Mouse (Mus musculus) left cerebral cortex, adult 2 months (tissue): ENCODE measurements at regions not wholly inside any gene's neighbourhood (a gene's known extent, or its start where the extent isn't known, plus 50 kb on each side); places are given as distances from the start of the nearest gene placed in this dataset.

Source experiments
- DNase-seq, 2 experiments: peaks; one replicate each; pipeline ENCODE4 v3.0.0; 2021 to 2022; ENCODE audit warnings: low spot score in 2 of 2, mixed read lengths in 1 of 2; ENCODE audit errors: extremely low spot score in 1 of 2
- H3K27ac ChIP-seq: fragments of 200-600 bp; 2 replicates; pipeline ENCODE4 v1.8.1; 2022
- H3K4me3 ChIP-seq: fragments of 200-600 bp; 2 replicates; pipeline ENCODE4 v1.8.1; 2022
- CTCF ChIP-seq: fragments of 200-600 bp; IDR thresholded peaks from 2 replicates; pipeline ENCODE4 v1.8.1; 2022; ENCODE audit warnings: antibody characterized with exemption, mild to moderate bottlenecking, moderate library complexity
- intact Hi-C: fragments of 180-260 bp; cut with DNase I; formaldehyde crosslinking; loops from one replicate; pipeline ENCODE4 v1.15.1; 2025

DNA sequence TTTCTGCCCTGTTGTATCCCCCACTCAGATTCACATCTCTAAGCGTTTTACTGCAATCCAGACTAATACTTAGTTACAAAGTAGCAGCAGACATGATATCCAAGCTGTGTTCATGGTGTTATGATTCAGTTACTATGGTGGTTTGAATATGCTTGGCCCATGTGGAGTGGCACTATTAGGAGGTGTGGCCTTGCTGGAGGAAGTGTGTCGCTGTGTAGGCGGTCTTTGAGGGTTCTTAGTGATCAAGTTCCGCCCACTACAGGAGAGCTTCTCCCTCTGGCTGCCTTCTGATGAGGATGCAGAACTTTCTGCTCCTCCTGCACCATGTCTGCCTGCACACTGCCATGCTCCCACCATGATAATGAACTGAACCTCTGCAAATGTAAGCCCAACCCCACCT, 162.8 kb downstream of the Gadd45g start:
- TF ChIP-seq CTCF = no peak
- H3K4me3 ChIP-seq = no peak overlapping the region
- intact Hi-C loops = no loop called here
- no peak overlapping the region for H3K27ac ChIP-seq
- no peak for DNase-seq

DNA sequence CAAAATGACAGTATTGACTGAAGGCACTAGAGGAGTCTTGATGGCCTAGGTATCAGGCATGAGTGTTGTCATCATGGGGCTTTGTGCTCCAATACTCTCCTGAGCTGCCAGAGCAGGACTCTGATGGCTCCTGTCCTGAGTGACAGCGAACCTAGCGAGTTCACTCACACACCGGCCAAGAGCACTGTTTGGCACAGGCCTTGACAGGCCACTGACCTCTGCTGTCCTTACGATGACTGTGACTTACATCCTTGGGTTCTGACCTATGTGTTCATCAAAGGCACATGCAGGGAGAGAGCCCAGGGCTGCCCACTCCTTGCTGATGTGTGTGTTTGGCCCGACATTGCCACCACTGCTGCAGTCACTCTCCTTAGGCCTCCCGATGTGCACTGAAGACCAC, 163.3 kb downstream of the Gadd45g start:
- H3K4me3 ChIP-seq = no peak overlapping the region
- intact Hi-C loops = no loop called here
- no peak for DNase-seq
- no peak overlapping the region for H3K27ac ChIP-seq
- no peak for TF ChIP-seq CTCF

DNA sequence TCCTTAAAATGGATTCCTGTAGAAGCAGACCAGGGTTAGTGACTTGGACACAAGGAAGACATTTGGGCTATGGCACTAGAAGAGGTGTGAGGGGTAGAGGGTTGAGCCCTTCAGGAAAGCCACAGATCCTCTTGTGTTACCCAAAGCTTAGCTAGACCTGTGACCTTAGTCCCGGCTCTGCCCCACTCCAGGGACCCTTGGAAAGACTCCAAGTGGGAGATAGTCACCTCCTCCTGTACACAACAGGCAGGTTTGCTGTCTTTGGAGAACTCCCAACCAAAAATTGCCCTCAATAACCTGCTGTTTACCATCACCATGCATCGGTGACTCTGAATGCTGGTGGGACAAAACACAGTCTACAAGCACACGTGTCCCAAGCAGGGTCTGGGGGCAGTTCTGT, 164.5 kb downstream of the Gadd45g start:
- intact Hi-C loops = no loop called here
- Histone ChIP-seq H3K27ac (no peak overlapping the region), H3K4me3 (no peak overlapping the region)
- no peak for TF ChIP-seq CTCF
- DNase-seq = no peak

DNA sequence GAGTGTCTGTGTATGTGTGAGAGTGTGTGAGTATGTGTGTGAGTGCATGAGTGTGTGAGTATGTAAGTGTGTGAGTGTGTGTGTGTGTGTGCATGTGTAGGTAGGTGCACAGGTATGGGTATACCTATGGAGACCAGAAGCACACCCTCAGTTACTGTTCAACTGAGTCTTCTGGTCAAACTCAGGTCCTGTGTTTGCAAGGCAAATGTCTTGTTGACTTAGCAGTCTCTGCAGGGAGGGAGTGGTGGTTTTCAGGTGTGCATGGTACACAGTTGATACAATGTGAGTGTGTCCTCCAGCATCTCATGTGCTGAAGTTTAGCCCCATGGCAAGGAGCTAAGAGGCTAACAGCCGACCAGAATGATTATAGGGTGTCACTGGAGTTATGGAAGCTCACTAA, 166.7 kb downstream of the Gadd45g start:
- no peak for TF ChIP-seq CTCF
- intact Hi-C loops = no loop called here
- DNase-seq = no peak
- Histone ChIP-seq H3K27ac (no peak overlapping the region), H3K4me3 (no peak overlapping the region)

DNA sequence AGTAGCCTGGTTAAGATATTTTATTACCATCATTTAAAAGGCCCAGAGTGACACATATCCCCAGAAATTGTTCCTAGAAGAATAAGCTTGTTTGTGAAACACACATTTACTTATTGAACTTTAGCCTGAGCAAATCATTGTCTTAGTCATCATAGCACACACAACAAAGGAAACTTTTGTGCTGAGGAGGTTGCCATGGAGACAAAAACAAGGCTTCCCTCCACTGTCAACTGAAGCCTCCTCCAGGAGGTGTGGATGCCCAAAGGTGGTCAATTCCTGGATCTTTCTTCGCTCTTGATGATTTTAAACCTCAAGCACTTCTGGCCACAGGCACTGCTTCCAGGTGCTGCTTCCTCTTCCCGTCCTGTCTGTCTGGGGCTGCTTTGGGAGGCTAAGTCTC, 167.3 kb downstream of the Gadd45g start:
- no peak for TF ChIP-seq CTCF
- Histone ChIP-seq H3K4me3 (no peak overlapping the region), H3K27ac (no peak overlapping the region)
- DNase-seq = no peak
- intact Hi-C loops = no loop called here

DNA sequence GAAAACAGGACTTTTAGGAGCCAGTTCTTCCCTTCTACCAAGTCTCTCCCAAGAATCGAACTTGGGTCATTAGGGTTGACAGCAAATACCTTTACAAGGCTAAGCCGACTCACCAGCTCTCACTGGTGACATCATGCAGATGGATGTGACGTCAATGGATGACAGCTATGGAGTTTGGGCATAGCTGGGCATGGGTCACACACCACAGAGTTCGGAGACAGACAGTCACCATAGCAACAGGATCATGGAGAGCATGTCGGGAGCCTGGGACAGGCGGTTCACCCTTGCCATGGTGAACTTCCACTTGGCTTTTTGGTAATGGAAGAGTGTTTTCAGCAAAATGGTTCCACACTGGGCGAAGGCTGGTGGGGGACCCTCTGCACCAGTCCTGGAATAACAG, 168.1 kb downstream of the Gadd45g start:
- H3K4me3 ChIP-seq = no peak overlapping the region
- intact Hi-C loops = no loop called here
- no peak for TF ChIP-seq CTCF
- no peak for DNase-seq
- H3K27ac ChIP-seq = no peak overlapping the region

DNA sequence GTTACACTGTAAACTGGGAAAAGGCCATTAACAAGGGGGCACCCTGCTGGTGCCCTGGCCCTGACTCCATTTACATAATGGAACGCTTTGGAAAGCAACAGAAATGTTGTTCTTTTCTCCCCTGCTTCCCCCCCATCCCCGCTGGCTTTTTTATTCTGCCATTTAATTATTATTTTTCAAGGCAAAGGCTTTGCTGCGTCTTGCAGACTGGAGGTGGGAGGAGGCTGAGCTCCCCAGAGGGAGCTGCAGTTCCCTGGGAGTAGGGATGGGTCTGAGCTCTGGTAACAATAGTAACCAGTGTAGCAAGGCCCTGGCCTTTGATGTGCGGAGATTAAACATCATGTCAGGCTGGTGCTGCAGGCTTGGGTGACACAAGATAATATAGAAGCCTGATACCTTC, 168.6 kb downstream of the Gadd45g start:
- no peak for DNase-seq
- no peak for TF ChIP-seq CTCF
- no peak overlapping the region for H3K27ac ChIP-seq
- H3K4me3 ChIP-seq = no peak overlapping the region
- intact Hi-C loops = no loop called here

DNA sequence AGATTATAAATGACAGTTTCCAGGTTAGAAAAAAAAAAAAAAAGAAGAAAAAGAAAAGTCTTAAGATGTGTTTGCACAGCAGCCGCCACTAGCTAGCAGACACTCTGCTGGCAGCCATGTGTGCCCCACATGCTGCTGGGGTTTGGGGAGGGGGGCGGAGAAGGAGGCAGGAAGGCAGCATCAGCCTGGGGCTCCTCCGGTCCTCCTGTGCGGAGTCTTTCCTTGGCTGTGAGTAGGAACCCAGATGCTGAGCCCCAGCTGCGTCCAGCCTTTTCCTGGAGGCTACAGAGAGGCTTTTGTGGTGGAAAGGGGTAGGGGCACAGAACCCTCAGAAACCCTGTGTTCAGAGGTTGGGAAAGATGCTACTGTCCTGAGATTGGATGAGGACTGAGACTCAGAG, 169.0 kb downstream of the Gadd45g start:
- no peak for DNase-seq
- Histone ChIP-seq H3K27ac (no peak overlapping the region), H3K4me3 (no peak overlapping the region)
- intact Hi-C loops = no loop called here
- TF ChIP-seq CTCF = no peak

DNA sequence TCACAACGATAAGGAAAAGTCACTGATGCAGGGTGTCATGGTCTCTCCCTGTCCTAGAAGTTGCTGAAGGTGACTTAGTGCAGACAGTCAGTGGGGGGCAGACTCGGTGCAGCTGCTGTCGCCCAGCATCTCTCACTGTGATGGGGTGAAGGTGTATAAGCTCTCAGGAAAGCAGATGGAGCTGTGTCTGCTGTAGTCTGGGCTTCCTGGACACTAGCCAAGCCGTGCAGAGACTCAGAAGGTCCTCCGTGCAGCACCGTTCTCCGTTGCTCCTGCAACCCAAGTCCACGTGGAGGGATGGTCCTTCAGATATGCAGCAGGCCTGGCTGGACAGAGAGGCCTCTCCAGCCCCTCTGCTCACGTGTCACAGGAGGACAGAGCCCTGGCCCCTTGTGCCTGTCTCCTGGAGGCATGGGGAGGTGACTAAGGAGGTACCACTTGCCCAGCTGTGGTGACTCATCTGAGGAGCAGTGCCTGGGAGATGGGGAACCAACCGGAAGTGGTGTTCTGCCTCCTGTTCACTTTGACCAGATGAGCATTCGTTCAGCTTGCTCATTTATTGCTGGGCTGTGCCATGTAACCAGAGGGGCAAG, 171.2 kb downstream of the Gadd45g start:
- TF ChIP-seq CTCF = no peak
- Histone ChIP-seq H3K4me3 (no peak overlapping the region), H3K27ac (no peak overlapping the region)
- intact Hi-C loops = no loop called here
- peak in 1 of 2 experiments; percentile 20 for DNase-seq

DNA sequence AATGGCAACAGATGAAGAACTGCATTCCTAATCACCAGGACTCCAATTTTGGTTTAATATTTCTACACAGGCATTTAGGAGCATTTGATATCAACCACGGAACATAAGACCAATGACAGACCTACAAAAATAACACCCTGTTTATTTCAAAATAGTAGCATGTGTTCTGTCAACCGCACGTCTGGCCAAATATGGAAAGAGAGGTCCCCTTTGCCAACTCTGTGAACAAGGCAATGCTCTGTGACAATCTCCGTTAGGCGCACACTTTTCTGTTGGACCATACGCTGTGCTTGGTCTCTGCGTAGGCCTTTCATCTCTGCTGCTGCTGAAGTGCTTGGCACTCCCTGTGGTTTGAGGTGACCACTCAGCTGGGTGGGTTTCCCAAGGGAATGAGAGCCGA, 173.2 kb downstream of the Gadd45g start:
- no peak for TF ChIP-seq CTCF
- intact Hi-C loops = no loop called here
- no peak overlapping the region for H3K27ac ChIP-seq
- DNase-seq = no peak
- no peak overlapping the region for H3K4me3 ChIP-seq

DNA sequence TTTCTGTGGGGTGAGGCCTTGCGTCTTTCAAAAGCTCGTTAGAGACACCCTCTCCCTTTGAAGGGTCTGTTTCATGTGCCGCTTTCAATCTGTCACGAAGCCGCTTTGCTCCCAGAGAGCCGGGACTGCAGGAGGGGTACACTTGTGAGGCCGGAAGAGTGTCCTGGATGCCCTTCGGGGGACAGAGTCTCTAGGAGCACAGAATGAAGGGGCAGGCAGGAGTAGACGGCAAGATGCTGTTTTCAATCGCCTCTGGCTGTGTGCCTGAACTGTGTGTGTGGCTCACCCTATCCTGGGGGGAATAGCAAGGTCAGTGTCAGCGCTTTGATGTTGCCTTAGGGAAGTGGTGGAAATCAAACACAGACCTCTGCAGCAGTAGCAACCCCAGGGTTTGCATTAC, 174.7 kb downstream of the Gadd45g start:
- no peak for DNase-seq
- no peak overlapping the region for H3K4me3 ChIP-seq
- TF ChIP-seq CTCF = no peak
- intact Hi-C loops = no loop called here
- no peak overlapping the region for H3K27ac ChIP-seq

DNA sequence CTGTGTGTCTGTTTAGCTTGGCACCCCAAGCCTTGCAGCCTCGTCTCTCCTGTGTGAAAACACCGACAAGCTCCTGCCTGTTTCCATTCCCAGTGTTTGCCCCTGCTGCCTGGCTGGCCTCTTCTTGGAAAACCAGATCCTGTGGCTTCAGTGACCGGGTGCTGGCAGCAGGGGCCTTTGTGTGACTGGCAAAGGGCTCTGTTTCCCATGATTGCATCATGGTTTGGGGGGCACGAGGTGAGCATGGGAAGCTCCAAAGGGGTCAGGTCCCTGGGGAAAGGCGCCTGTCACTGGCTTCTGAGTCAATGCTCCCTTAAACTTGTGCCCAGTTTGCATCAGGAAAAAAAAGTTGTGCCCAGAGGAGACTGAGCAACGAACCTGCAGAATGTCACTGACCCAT, 175.3 kb downstream of the Gadd45g start:
- intact Hi-C loops = no loop called here
- TF ChIP-seq CTCF = no peak
- no peak overlapping the region for H3K27ac ChIP-seq
- no peak for DNase-seq
- no peak overlapping the region for H3K4me3 ChIP-seq

DNA sequence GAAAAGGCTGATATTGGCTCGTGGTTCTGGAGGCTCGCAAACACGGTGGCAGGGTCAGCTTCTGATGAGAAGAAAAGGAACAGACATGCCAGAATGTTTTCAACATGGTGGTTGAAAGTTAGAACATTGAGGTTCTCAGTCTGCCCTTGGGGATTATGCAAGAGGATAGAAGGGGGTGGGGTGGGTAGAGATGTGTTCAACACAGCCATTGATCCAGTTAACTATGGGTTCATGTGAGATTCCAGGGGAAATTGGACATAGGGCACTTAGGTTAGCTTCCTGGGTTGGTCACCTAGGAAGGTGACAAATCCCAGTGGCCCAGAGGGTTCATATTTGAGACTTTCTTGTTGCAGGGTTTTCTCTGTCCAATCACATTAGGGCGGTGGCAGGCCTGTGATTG, 176.1 kb downstream of the Gadd45g start:
- H3K27ac ChIP-seq = no peak overlapping the region
- H3K4me3 ChIP-seq = no peak overlapping the region
- DNase-seq = no peak
- TF ChIP-seq CTCF = no peak
- intact Hi-C loops = no loop called here

DNA sequence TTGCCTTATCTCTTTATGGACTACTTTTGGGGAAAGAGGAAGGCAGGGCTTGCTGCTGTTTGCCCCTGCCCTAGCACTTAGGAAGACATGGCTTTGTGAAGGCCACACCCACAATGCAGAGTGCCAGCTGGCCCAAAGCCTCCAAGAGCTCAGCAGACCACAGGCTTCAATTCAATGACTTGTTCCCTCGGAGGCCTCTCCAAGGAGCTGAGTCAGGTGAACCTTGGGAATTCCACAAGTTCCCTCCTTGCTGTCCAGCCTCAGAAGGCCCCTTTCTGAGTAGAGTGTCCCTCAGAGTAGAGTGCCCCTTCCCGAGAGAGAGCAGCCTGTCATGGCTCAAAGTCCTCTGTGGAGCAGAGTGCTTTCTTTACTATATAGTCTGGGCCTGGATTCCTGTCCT, 177.9 kb downstream of the Gadd45g start:
- H3K4me3 ChIP-seq = no peak overlapping the region
- no peak for DNase-seq
- no peak overlapping the region for H3K27ac ChIP-seq
- no peak for TF ChIP-seq CTCF
- intact Hi-C loops = no loop called here
